Mouse (Mus musculus): ENCODE measurements around the gene Ube2f. TPM values are rescaled to one million over a fixed set of nuclear protein-coding genes. Genes with fewer than 3 reads are reported as not detected.

Gene Ube2f
- polyA plus RNA-seq, 1 experiment from 2014 or later, result 70.3 TPM

DNA sequence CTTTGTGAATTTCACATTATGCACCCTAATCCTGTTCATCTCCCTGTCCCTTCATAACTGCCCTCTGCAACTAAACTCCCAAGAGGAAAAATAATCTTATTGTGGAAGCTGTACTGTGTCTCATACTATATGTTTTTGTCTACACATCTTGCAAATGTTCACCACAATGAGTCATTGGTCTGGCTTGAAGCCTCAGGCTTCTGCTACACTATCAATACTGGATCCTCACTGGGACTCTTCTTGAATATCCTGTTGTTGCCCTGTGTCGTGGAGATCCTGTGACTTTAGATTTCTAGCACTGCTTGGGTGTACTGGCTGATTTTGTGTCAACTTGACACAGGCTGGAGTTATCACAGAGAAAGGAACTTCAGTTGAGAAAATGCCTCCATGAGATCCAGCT is 10.3 kb upstream of the Ube2f start:
- Histone ChIP-seq H3K4me1 (no peaks in the 10 kb centered on the region), H3K4me2 (no peak overlapping the region), H3K27me3 (peaks cover 2% of the 10 kb centered on the region), H3K9me3 (no peaks in the 10 kb centered on the region), H3K4me3 (no peak overlapping the region), H3K36me3 (no peaks in the 10 kb centered on the region), H3K9ac (no peak overlapping the region), H3K27ac (no peak overlapping the region)
- ATAC-seq (ENCODE audit: borderline replicate concordance, extremely low read depth, low FRiP score, low TSS enrichment), result no peak
- WGBS, result 64% methylated on average over 1 of the region's 1 CpGs

DNA sequence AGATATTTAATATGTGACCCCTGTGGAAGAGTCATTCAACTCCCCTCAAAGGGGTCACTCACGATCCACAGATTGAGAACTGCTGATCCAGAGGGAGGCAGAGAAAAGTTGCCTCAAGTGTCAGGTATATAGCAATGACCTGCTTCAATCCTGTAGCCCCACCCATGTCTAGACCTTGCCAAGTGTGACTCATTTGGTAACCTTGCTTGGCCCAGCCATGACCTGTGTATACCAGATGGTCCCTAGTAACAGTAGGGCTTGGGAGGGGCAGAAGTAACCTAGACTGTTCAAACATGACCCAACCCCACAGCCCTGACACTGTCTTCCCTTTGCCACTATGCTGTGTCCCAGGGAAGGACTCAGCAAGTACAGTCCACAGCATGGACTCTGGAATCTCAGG is 9.4 kb upstream of the Ube2f start:
- H3K4me3 ChIP-seq, result no peak overlapping the region
- no peak overlapping the region for H3K4me2 ChIP-seq
- no peaks in the 10 kb centered on the region for H3K9me3 ChIP-seq
- WGBS, result 75% methylated on average over 1 of the region's 1 CpGs
- H3K4me1 ChIP-seq, result no peaks in the 10 kb centered on the region
- H3K27me3 ChIP-seq, result peaks cover 2% of the 10 kb centered on the region
- H3K27ac ChIP-seq, result no peak overlapping the region
- no peak overlapping the region for H3K9ac ChIP-seq
- peak; percentile 23; the same call in 1 of the 2 replicates for ATAC-seq (ENCODE audit: borderline replicate concordance, extremely low read depth, low FRiP score, low TSS enrichment)
- H3K36me3 ChIP-seq, result no peaks in the 10 kb centered on the region

DNA sequence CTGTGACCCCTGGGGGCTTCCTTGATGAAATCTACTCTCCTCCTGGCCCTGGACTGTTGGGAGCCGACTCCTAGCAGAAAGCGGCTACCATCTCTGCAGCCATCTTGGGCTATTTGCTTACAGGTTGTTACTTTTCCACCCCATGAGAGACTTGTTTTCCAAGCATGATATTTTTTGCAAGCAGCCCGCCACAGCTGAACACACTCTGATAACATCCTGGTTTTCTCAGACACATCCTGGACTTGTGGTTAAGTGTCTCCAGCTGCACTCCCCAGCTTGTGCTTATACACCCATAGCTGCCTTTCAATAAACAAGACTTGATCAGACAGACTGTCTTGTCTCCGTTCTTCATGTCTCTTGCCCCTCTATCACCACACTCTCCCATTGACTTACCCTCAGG is 8.9 kb upstream of the Ube2f start:
- 64% methylated on average over 4 of the region's 4 CpGs for WGBS
- peaks cover 2% of the 10 kb centered on the region; the same call in 1 of the 2 replicates for H3K27me3 ChIP-seq
- no peak overlapping the region for H3K9ac ChIP-seq
- no peaks in the 10 kb centered on the region for H3K4me1 ChIP-seq
- H3K27ac ChIP-seq, result no peak overlapping the region
- ATAC-seq (ENCODE audit: borderline replicate concordance, extremely low read depth, low FRiP score, low TSS enrichment), result no peak
- H3K4me3 ChIP-seq, result no peak overlapping the region
- H3K9me3 ChIP-seq, result no peaks in the 10 kb centered on the region
- H3K4me2 ChIP-seq, result no peak overlapping the region
- H3K36me3 ChIP-seq, result no peaks in the 10 kb centered on the region

GRCm38 (mm10) chr1:91248242-91248641 is 1.9 kb upstream of the Ube2f start:
- H3K4me1 ChIP-seq, result peaks cover 21% of the 10 kb centered on the region

DNA sequence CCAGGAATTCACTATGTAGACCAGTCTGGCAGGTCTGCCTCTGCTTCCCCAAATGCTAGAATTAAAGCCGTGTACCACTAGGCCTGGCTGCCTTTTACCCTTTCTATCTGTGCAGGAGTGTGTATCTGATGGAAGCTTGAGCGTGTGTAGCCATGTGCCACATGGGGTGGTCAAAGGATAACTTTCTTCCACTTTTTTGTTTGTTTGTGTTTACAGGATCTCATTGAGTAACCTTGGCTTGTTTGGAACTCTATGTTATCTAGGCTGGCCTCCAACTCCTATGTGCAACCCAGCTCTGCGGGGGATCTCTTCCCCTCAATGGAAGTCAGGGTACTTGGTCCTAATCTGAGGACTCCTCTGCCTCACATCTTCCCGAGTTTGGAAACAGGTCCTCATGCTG is 1.1 kb upstream of the Ube2f start:
- 39% methylated on average over 4 of the region's 4 CpGs for WGBS
- Histone ChIP-seq H3K4me2 (no peak overlapping the region), H3K27me3 (no peaks in the 10 kb centered on the region), H3K27ac (no peak overlapping the region), H3K4me1 (peaks cover 21% of the 10 kb centered on the region), H3K4me3 (0 out of 2 replicates have a peak overlapping the region, but pooled peaks have one; percentile 98), H3K36me3 (no peaks in the 10 kb centered on the region), H3K9me3 (no peaks in the 10 kb centered on the region), H3K9ac (no peak overlapping the region)
- ATAC-seq (ENCODE audit: borderline replicate concordance, extremely low read depth, low FRiP score, low TSS enrichment), result no peak

More at GRCm38 (mm10) chr1:91248242-91248641, 1.9 kb upstream of the Ube2f start:
- 71% methylated on average over 5 of the region's 5 CpGs for WGBS
- ATAC-seq (ENCODE audit: borderline replicate concordance, extremely low read depth, low FRiP score, low TSS enrichment), result no peak
- no peaks in the 10 kb centered on the region for H3K27me3 ChIP-seq
- no peak overlapping the region for H3K27ac ChIP-seq
- H3K9me3 ChIP-seq, result no peaks in the 10 kb centered on the region
- no peak overlapping the region for H3K4me3 ChIP-seq
- no peak overlapping the region for H3K4me2 ChIP-seq
- no peak overlapping the region for H3K9ac ChIP-seq
- H3K36me3 ChIP-seq, result no peaks in the 10 kb centered on the region

DNA sequence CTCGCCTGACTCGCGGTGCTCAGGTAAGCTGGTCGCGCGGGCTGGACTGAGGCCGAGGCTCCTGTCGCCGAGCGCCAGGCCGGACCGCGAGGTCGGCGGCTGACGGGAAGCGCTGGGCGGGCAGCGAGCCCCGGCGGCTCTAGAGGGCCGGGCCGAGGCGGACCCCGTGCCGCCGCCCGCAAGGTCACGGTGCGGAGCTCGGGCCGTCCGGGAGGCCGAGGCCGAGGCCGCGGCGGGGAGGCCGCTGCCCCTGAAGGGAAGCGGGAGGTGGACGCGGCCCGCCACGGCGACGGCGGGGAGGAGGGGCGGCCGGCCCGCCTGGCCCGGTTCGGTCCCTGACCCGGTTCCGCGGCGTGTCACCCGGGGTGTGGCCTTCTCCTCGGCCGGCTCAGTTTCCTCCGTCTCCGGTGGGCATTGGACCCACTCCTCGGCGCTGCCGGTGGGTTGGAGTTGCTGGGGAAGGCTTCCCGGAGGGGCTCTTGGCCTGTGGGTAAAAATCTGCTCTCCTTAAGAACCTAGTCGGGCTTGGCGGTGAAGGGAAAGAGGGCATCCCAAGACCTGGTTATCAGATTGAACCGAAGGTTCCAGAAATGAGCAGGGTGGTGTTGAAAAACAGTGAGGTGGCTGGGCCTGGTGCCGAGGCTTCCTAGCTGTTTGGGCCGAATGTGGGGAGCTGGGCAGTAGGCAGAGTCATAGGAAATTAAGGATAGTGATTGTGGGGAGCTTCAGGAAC is 477 bp downstream of the Ube2f start:
- Histone ChIP-seq H3K4me1 (peaks cover 21% of the 10 kb centered on the region), H3K4me2 (peak overlapping the region; percentile 81), H3K9me3 (no peaks in the 10 kb centered on the region), H3K27ac (peak overlapping the region; percentile 85), H3K27me3 (no peaks in the 10 kb centered on the region), H3K36me3 (no peaks in the 10 kb centered on the region), H3K9ac (peak overlapping the region; percentile 94), H3K4me3 (peak overlapping the region; percentile 98)
- peak; percentile 49; the same call in 1 of the 2 replicates for ATAC-seq (ENCODE audit: borderline replicate concordance, extremely low read depth, low FRiP score, low TSS enrichment)
- WGBS, result under 1% methylated on average over 51 of the region's 70 CpGs

GRCm38 (mm10) chr1:91251148-91251650 is 1.1 kb downstream of the Ube2f start:
- no peak overlapping the region for H3K27ac ChIP-seq
- 32% methylated on average over 5 of the region's 5 CpGs for WGBS

DNA sequence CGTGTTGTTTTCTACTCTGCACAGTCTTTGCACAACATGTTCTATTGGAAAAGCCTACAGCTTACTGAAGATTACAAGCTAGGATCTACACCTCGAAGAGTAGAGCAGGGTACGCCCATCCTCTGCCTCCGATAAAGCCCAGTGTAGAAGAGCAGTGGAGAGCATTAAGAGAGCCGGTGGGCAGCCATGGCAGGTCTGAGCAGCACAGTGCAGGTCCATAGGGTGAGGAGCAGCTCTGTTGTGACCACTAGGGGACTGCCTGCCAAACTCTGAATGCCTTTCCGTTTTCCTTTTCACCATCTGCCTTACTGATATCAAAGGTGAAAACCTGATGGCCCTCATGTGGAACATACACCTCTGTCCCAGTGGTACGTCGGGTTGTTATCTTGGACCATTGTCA is 1.8 kb downstream of the Ube2f start:
- Histone ChIP-seq H3K4me1 (peaks cover 21% of the 10 kb centered on the region), H3K9me3 (no peaks in the 10 kb centered on the region), H3K27ac (no peak overlapping the region), H3K9ac (no peak overlapping the region), H3K4me2 (peak overlapping the region; percentile 81), H3K4me3 (peak overlapping the region; percentile 98; the same call in 1 of the 2 replicates), H3K36me3 (no peaks in the 10 kb centered on the region), H3K27me3 (no peaks in the 10 kb centered on the region)
- no peak for ATAC-seq (ENCODE audit: borderline replicate concordance, extremely low read depth, low FRiP score, low TSS enrichment)
- WGBS, result 52% methylated on average over 8 of the region's 8 CpGs

More at GRCm38 (mm10) chr1:91251148-91251650, 1.1 kb downstream of the Ube2f start:
- ATAC-seq (ENCODE audit: borderline replicate concordance, extremely low read depth, low FRiP score, low TSS enrichment), result no peak
- Histone ChIP-seq H3K4me1 (peaks cover 21% of the 10 kb centered on the region), H3K4me3 (peak overlapping the region; percentile 98), H3K4me2 (peak overlapping the region; percentile 81), H3K27me3 (no peaks in the 10 kb centered on the region), H3K9me3 (no peaks in the 10 kb centered on the region), H3K36me3 (no peaks in the 10 kb centered on the region), H3K9ac (peak overlapping the region; percentile 94)

- H3K4me1 ChIP-seq, result peaks cover 5% of the 10 kb centered on the region; the same call in 1 of the 2 replicates
Measured at GRCm38 (mm10) chr1:91257918-91258317, 7.8 kb downstream of the Ube2f start.

GRCm38 (mm10) chr1:91259794-91260193 is 9.7 kb downstream of the Ube2f start:
- Histone ChIP-seq H3K4me1 (peaks cover 5% of the 10 kb centered on the region; the same call in 1 of the 2 replicates), H3K27ac (no peak overlapping the region), H3K9ac (no peak overlapping the region), H3K4me2 (no peak overlapping the region), H3K9me3 (no peaks in the 10 kb centered on the region), H3K4me3 (no peak overlapping the region), H3K27me3 (no peaks in the 10 kb centered on the region), H3K36me3 (no peaks in the 10 kb centered on the region; the same call in 1 of the 2 replicates)
- no peak for ATAC-seq (ENCODE audit: borderline replicate concordance, extremely low read depth, low FRiP score, low TSS enrichment)
- WGBS, result 70% methylated on average over 5 of the region's 5 CpGs

More at GRCm38 (mm10) chr1:91257918-91258317, 7.8 kb downstream of the Ube2f start:
- no peak overlapping the region for H3K4me2 ChIP-seq
- no peak overlapping the region for H3K9ac ChIP-seq
- no peaks in the 10 kb centered on the region for H3K9me3 ChIP-seq
- peak overlapping the region; percentile 20; the same call in 1 of the 2 replicates for H3K27ac ChIP-seq
- ATAC-seq (ENCODE audit: borderline replicate concordance, extremely low read depth, low FRiP score, low TSS enrichment), result no peak
- no peak overlapping the region for H3K4me3 ChIP-seq
- H3K36me3 ChIP-seq, result no peaks in the 10 kb centered on the region
- H3K27me3 ChIP-seq, result no peaks in the 10 kb centered on the region

GRCm38 (mm10) chr1:91262508-91262907 is 12.4 kb downstream of the Ube2f start:
- H3K4me1 ChIP-seq, result peaks cover 5% of the 10 kb centered on the region; the same call in 1 of the 2 replicates
- no peaks in the 10 kb centered on the region for H3K9me3 ChIP-seq
- H3K36me3 ChIP-seq, result peaks cover 17% of the 10 kb centered on the region; the same call in 1 of the 2 replicates
- H3K27ac ChIP-seq, result no peak overlapping the region
- no peak overlapping the region for H3K4me2 ChIP-seq
- ATAC-seq (ENCODE audit: borderline replicate concordance, extremely low read depth, low FRiP score, low TSS enrichment), result no peak
- no peak overlapping the region for H3K4me3 ChIP-seq
- no peaks in the 10 kb centered on the region for H3K27me3 ChIP-seq
- no peak overlapping the region for H3K9ac ChIP-seq
- 87% methylated on average over 7 of the region's 7 CpGs for WGBS

- H3K4me3 ChIP-seq, result no peak overlapping the region
- 80% methylated on average over 2 of the region's 2 CpGs for WGBS
- H3K27ac ChIP-seq, result no peak overlapping the region
- ATAC-seq (ENCODE audit: borderline replicate concordance, extremely low read depth, low FRiP score, low TSS enrichment), result no peak
- peaks cover 15% of the 10 kb centered on the region for H3K36me3 ChIP-seq
- no peak overlapping the region for H3K9ac ChIP-seq
- H3K4me2 ChIP-seq, result no peak overlapping the region
- H3K4me1 ChIP-seq, result no peaks in the 10 kb centered on the region
- H3K9me3 ChIP-seq, result no peaks in the 10 kb centered on the region
- H3K27me3 ChIP-seq, result no peaks in the 10 kb centered on the region
Measured at GRCm38 (mm10) chr1:91272260-91272659, 22.2 kb downstream of the Ube2f start.
